Mouse (Mus musculus) myocyte (in vitro differentiated cells): ENCODE results near the gene Ogg1.

Source experiments
- E2F4 ChIP-seq: IDR thresholded peaks from one replicate; pipeline ENCODE4 v1.6.1; 2011; ENCODE audit warnings: mild to moderate bottlenecking, control low read depth, moderate library complexity; ENCODE audit not compliant: insufficient read depth
- MYOG ChIP-seq, 3 experiments: IDR thresholded peaks; one replicate each; pipeline ENCODE4 v1.6.1; 2011; ENCODE audit warnings: control low read depth in 2 of 3, low read depth in 2 of 3, mild to moderate bottlenecking in 2 of 3; ENCODE audit not compliant: insufficient read length in 2 of 3, control insufficient read depth in 1 of 3, insufficient read depth in 1 of 3
- POLR2A ChIP-seq: IDR thresholded peaks from one replicate; pipeline ENCODE4 v1.6.1; 2011; ENCODE audit warnings: low read depth, mild to moderate bottlenecking, control low read depth, moderate library complexity; ENCODE audit not compliant: insufficient read length
- POLR2AphosphoS2 ChIP-seq: IDR thresholded peaks from one replicate; pipeline ENCODE4 v1.6.1; 2011; ENCODE audit warnings: low read depth, control low read depth; ENCODE audit not compliant: insufficient read length
- TCF12 ChIP-seq: IDR thresholded peaks from one replicate; pipeline ENCODE4 v1.6.1; 2011; ENCODE audit warnings: mild to moderate bottlenecking, control low read depth; ENCODE audit not compliant: poor library complexity, insufficient read depth, severe bottlenecking
- USF1 ChIP-seq: IDR thresholded peaks from one replicate; pipeline ENCODE4 v1.6.1; 2011; ENCODE audit warnings: low read depth, mild to moderate bottlenecking, control low read depth, moderate library complexity

DNA sequence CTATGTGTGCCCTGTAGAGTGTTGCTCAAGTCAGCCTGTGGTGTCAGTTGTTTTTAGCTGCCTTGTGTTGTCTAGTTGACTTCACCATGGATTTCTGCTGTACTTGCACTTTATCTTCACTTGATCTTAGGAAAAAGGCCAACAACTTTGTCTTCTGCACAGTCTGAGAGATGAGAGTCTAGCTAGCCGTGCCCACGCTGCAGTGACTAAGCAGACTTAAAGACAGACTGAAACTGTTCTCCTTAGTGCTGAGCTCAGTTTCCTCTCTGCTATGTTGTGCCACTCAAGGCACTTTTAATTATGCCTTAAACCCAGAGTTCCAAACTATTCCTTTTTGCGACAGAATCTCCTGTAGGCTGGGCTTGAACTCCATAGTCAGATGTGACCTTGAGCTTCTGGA is 10.8 kb upstream of the Ogg1 start:
- TF ChIP-seq USF1 (no peak), POLR2A (no peak), POLR2AphosphoS2 (no peak), E2F4 (no peak), MYOG (IDR thresholded peaks at IDR 0.05; ENCODE audit: control insufficient read depth in 1 of 3, insufficient read depth in 1 of 3, insufficient read length in 2 of 3, low read depth in 2 of 3) (no peak), TCF12 (no peak)
